Mouse (Mus musculus): ENCODE measurements around the gene Dolpp1.

Gene Dolpp1

GRCm38 (mm10) chr2:30377721-30378120 lies 14.3 kb upstream of the Dolpp1 start:
- no peak for DNase-seq (ENCODE audit: low read depth, low spot score)

DNA sequence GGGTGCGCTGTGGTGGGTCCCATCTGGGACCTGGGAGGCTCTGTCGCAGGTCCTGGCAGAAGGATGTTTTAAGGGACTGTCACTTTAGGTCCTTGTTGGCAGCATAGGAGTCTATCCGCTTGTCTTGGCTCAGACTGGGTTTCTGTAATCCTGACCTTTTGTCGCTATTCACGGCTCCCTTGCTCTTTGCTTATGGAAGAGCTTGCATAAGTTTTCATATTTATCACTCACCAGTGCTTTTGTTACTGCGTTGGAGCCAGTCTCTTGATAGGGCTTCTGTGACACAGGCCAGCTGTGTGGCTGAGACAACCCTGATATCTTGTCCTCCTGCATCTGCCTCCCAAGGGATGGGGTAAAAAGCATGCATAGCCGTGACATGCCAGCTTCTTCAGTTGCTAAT lies 12.7 kb upstream of the Dolpp1 start:
- no peak for DNase-seq (ENCODE audit: low read depth, low spot score)

DNA sequence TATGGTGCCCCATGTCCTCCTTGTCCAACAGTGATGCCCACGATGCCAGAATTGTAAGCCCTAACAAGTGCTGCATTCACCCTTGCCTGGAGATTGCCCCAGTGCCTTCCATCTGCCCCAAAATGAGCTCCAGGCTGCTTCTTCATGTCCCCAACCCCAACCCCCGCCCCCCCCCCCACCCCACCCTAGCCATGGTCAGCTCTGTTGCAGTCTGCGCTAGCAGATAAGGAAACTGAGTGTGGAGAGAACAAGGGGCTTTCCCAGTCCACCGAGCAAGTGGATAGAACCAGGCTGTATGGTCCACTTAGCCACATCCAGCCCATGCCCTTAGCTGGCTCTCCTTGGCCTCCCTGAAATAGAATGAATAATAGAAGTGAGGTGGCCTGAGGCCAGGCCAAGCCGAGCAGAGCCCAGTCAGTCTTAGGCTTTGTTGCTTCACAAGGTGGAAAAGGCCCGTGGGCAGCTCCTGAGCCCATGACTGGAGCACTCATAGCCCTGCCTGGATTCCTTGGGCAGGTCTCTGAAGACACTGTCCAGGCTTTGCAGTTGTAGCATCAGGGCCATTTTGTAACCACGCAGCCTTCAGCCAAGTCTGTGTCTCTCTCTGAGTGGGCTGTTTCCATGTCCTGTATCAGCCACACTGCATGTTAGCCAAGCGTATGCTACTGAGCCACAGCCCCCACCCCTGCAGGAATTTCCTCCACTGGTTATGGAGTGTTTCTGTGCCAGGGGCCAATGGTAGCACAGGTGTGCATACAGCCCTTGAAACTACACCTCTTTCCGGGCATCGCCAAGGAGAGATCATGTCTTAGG lies 11.3 kb upstream of the Dolpp1 start:
- DNase-seq (ENCODE audit: low read depth, low spot score), result no peak

DNA sequence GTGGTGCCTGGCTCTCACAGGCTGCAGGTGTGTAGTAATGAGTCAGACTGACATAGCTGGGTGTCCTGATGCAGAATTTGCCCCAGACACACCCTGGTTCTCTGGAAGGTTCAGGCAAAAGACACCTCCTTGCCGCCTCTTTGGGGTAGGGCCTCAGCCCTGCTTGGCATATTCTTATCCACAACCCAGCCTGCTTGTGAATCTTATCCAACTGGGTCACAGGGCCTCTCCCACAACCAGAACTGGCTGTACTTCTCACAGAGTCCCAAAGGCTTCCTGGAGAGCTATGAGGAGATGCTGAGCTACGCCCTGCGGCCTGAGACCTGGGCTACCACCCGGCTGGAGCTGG lies 10.7 kb upstream of the Dolpp1 start:
- DNase-seq (ENCODE audit: low read depth, low spot score), result no peak

GRCm38 (mm10) chr2:30384814-30385213 lies 7.2 kb upstream of the Dolpp1 start:
- no peak for DNase-seq (ENCODE audit: low read depth, low spot score)

- DNase-seq (ENCODE audit: low read depth, low spot score), result no peak
These were observed 6.5 kb upstream of the Dolpp1 start for GRCm38 (mm10) chr2:30385591-30385990.

GRCm38 (mm10) chr2:30386913-30387312 lies 5.1 kb upstream of the Dolpp1 start:
- no peak for DNase-seq (ENCODE audit: low read depth, low spot score)

DNA sequence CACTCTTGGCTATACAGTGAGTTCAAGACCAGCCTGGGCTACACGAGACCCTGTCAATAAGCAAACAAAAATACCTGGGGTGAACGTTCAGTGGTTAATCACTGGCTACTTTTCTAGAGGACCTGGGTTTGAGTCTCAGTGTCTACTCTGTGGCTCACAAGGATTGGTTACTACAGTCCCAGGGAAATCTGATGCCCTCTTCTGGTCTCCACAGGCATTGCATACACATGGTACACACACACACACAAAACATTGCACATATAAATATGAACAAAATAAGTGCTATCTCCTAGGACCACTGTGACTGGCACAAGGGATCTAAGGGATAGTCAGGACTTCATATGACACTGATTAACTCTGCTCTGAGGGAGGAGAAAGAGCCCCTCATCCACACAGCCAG lies 3.1 kb upstream of the Dolpp1 start:
- peak; percentile 57 for DNase-seq (ENCODE audit: low read depth, low spot score)

DNA sequence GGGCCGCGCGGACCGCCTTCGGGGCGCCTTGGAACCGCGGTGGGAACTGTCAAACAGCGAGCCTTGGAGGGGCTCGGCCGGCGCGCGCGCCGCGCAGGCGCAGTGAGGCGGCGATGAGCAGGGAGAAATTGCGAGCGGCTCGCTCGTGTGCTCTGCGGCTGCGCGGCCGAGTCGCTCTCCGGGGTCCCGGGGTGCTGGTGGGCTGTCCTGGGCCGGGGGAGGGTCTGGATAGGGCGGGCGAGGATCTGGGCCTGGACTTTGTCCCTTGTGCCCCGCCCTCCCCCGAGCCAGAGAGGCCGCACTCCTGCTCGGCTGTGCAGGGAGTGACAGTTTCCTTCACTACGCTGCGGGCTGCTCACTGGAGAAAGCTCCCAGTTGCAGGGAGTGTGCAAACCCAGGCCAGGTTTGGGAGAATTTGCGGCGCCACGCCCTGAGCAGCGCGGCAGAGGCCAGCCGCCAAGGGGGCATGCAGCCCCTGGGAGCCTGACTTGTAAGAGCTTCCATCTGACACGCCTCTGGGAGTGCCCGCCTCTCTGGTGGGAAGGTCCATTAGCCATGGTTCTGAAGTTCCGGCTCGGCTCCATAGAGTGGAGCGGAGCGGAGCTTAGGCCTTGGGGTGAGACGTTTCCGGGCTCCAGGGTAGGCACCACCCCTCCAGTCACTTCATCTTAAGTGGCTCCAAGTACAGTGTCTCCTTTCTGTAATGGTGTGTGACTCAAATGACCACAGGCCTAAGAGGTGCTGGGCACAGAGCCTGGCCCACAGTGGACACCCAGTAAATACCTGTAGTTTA lies 719 bp downstream of the Dolpp1 start:
- DNase-seq (ENCODE audit: low read depth, low spot score), result peak; percentile 90

DNA sequence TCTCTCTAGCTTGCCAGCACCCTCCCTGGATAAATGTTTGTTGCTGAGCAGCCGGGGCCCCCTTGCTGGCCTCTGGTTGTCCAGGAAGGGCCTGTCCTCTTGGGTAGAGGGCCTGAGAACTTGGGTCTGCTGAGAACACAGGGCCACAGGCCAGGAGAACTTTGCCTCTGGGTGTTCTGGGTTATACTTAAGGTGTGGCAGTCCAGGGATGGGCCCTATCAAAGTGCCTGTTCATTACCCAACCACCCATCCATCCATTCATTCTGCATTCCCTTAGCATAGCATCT lies 1.3 kb downstream of the Dolpp1 start:
- DNase-seq (ENCODE audit: low read depth, low spot score), result no peak

GRCm38 (mm10) chr2:30395757-30396156 lies 3.7 kb downstream of the Dolpp1 start:
- no peak for DNase-seq (ENCODE audit: low read depth, low spot score)

- peak; percentile 59 for DNase-seq (ENCODE audit: low read depth, low spot score)
These were observed 4.2 kb downstream of the Dolpp1 start for GRCm38 (mm10) chr2:30396246-30396645.

DNA sequence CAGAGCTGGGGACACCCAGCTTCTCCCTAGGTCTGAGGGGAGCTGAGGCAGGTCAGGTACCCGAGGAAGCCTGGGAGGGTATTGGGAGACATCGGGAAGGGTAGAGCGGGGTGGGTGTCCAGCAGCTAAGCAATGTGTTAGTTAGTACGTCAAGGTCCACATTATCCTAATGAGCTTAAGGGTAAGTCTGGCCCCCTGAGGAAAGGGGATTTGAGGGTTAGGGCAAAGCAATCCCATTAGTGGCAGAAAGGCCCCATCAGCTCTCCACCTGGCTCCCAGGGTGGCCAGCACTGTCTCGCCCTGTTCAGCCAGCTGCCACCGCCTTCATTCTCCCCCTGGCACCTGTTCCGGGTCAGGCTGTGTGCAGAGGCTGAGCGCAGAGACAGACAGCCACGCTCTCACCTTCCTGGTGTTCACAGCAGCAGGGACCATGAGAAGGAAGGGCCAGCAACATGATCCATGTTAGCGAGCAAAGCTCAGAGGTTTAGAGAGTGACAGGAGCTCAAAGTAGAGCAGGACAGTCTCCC lies 6.0 kb downstream of the Dolpp1 start:
- DNase-seq (ENCODE audit: low read depth, low spot score), result no peak

GRCm38 (mm10) chr2:30399191-30400171 lies 7.4 kb downstream of the Dolpp1 start:
- DNase-seq (ENCODE audit: low read depth, low spot score), result peak; percentile 78

- no peak for DNase-seq (ENCODE audit: low read depth, low spot score)
These were observed 9.5 kb downstream of the Dolpp1 start for GRCm38 (mm10) chr2:30401581-30401980.

DNA sequence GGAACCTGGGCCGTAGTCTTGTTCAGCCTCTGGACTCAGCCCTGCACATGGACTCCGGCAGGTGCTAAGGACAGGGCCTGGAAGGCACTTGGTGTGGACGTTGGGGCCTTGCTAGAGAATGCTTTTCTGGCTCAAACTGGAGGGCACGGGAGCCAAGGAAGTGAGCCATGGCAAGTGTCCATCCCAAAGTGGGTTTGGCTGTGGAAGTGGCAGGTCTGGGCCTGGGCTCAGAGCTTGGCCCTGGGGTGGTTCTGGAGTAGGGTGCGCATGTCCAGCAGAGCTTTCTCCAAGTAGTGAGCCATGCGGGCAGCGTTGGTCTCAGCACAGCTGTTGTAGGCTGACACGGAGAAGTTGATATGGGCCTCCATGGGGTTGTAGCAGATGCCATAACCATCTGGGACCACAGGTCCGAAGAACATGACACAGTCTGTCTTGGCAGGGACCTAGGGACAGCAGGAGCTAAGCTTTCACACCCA lies 10.3 kb downstream of the Dolpp1 start:
- DNase-seq (ENCODE audit: low read depth, low spot score), result no peak

GRCm38 (mm10) chr2:30402843-30403242 lies 10.8 kb downstream of the Dolpp1 start:
- no peak for DNase-seq (ENCODE audit: low read depth, low spot score)

GRCm38 (mm10) chr2:30403870-30404269 lies 11.8 kb downstream of the Dolpp1 start:
- DNase-seq (ENCODE audit: low read depth, low spot score), result no peak

DNA sequence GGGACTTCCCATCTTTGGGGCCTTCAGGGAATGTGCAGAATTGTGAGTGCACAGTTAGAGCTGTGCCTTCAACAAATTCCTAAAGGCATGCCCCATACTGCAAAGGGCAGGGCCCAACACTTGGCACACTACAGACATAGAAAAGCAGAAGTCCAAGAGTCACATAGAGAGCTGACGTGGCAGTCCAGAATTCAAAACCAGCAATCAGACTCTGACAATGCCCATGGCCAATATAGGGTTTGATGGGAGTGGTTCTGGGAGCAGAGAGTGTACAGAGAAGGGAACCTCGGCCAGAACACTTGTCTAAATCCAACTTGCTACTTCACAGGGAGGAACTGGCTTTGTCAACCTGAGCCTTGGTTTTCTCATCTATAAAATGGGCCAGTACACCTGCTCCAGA lies 15.2 kb downstream of the Dolpp1 start:
- DNase-seq (ENCODE audit: low read depth, low spot score), result no peak

DNA sequence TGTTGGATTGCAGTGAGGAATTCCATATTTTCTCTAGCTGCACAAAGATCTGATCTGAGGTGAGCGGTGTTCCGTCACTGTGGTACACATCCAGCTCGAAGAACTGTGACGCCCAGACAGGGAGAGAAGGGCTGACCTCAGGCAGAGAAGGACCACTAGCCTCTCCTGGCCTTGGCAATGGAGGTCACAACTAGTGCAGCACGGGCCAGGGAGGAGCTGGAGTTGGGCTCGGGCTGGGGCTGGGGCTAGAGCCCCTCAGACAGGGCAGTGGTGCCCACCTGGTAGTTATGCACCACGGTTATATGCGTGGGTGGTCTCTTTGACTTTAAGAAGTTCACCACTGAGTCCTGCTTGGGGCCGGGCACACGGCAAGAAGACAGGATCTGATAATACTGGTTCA lies 15.7 kb downstream of the Dolpp1 start:
- DNase-seq (ENCODE audit: low read depth, low spot score), result no peak

DNA sequence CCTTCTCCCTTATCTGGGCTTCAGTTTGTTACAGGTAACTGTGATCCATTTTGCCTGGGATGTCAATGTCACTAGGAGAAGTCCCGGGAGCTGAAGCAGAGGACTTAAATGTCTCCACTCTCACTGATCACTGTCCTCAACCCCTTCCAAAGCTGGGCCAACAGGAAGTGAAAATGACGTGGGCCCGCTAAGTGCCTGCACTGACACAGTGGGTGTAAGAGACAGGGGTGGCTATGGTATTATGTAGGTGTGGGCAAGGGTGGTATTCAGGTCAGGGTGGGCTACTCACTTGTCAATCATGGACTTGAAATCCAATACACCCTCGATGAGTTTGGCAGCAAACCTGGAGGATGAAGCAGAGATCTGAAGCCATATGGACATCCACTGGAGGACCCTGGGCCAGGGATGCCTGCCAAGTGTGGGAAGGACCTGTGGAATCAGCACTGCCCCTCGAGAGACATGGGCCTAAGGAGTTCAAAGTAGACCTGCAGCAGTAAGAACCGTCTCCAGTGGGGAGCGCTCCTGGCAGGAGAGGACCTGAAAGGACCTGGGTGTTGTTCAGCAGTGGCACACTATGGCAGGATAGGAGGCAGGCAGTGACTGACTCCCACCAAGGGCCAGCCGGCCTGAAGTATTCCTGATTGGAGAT lies 16.5 kb downstream of the Dolpp1 start:
- DNase-seq (ENCODE audit: low read depth, low spot score), result no peak

Measured in R1 (cell line).